Mouse (Mus musculus) layer of hippocampus, postnatal 14 days (tissue): Measurements from ENCODE around the gene Med9. TPM values are rescaled to one million over a fixed set of nuclear protein-coding genes. Genes with fewer than 3 reads are reported as not detected.
"Not testable (repeated sequence)": the region's sequence is repeated elsewhere in the genome, so short reads cannot be mapped to it uniquely, and the experiment has no call there.

Source experiments
- DNase-seq, 2 experiments: peaks; one replicate each; pipeline ENCODE4 v3.0.0; 2021 to 2022; ENCODE audit warnings: low spot score in 2 of 2, mixed read lengths in 1 of 2
- total RNA-seq, 2 experiments: library from RNA; stranded (reverse); gene quantifications; 2 replicates each; pipeline ENCODE4 v1.2.3; 2021

Med9 gene
- total RNA-seq, 2 experiments from 2014 or later, result 30.2 to 31.9 TPM

DNA sequence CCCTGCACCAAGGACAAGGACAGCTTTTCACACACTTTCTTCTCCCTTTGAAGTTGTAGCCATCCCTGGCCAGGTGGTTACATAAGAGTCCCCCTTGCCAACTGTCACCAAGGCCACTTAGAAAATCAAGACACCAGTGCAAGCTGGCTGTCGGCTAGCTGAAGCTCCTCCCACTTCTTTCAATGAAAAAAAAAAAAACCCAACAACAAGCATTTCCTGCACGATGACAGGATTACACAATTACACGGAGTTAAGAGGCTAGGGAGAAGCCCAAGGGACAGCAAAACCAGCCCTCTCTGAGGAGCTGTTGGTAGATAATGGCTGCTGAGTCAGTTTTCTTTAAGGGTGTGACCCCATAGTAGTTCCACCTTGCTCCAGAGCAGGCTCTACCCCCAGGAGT, 6.6 kb upstream of the Med9 start:
- DNase-seq, result no peak

DNA sequence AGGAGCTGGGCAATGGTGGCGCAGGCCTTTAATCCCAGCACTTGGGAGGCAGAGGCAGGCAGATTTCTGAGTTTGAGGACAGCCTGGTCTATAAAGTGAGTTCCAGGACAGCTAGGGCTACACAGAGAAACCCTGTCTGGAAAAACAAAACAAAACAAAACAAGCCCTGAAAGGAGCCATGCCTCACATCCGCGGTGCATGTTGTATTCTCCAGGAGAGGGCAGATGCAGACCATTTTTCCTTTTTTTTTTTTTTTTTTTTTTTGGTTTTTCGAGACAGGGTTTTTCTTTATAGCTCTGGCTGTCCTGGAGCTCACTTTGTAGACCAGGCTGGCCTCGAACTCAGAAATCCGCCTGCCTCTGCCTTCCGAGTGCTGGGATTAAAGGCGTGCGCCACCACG, 3.2 kb upstream of the Med9 start:
- not testable (repeated sequence) for DNase-seq

DNA sequence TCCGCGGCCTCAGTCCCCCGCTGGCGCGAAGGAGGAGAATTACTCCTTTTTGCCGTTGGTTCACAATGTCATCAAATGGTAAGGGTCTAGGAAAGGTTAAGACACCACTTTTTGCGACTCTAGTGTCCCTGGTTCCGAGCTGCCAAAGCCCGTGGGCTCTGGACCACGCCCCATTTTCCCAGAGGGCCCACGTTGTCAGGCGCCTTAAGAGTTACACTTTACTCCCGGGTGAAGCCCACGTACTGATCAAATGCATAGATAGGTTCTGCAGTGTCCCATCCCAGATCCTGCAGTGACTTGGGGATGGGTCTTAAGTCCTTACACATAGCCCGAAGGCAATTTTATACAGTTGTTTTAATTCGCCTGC, 378 bp downstream of the Med9 start:
- no peak for DNase-seq

DNA sequence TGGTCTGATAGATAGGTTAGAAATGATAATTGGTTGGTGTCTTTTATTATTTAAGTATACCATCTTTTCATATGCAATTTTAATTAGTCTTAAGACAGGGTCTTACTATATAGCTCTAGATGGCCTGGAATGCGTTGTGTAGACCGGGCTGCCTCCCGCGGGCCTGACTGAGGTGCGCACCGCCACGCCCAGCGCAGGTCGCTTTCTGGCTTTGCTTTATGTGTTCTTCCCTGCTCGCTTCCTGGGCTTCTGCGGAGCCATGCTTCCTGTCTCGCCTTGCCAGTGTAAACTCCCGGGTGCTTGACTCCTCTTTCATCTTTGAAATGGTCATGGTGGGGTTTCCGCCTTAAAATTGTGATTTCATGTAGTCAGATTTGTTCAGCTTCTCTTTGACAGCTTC, 4.9 kb downstream of the Med9 start:
- no peak for DNase-seq

DNA sequence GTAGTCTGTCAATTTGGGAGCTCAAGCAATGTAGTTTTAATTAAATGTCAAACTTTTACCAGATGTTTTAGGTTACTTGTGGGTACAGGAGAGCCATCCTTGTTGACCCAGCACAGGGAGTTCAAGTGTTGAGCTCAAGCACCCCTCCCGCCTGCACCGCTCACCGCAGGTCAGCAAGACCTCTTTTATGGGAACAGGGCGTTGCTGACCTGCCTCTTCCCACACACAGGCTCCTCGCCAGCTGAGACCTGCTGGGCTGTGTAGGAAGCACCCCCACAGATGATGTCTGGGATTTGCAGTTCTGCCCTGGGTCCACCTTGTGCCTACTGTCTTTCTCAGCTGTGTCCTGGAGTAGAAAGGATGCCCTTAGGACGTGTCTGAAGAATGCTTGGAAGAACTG, 8.7 kb downstream of the Med9 start:
- no peak for DNase-seq

DNA sequence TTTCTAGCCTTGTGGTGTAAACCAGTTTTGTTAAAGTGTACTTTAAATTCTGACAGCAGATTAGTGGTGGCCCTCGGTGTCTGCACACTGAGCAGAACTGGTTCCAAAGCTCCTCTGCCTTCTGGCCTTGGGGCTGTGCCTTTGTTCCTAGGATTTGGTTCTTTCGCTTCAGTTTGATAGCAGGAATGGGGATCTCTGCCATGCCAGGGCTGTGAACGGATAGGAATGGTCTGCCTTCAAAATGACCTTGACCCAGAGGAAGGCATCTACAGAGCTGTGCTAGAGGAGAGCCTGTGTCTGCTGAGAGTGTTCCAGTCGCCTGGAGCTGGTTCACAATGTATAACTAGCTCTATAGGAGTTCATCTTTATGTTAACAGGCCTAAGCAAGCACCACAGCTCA, 11.4 kb downstream of the Med9 start:
- DNase-seq, result no peak

DNA sequence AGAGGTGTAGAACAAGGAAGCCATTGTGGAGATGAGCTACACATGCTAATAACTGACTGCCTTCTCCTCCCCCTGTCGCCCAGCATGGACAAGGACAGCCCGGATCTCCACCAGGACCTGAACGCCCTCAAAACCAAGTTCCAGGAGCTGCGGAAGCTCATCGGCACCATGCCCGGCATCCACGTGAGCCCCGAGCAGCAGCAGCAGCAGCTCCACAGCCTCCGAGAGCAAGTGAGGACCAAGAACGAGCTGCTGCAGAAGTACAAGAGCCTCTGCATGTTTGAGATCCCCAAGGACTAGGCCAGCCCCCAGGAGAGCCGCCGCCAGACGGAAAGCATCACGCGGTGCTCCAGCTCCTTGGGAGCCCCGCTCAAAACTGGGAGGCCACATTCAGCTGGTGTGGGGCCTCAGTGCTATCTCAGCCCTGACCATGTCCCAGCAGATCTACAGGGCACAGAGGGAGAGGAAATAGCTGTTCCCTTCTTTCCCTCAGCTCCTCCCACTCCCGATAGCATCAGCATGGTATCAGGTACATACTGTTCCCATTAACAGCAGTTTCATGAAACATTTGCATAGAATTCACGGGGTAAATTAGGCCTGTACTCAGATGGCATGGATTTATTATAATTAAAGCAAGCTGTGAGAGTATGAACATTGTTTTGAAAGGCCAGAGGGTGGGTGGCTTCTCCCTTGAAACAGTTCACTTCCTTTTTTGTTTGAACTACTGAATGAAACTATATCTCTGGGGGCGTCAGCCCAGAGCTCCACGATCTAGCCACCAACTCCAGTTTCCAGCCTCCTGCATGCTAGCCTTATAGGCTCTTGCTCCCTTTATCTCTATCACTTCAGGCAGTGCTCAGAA, 12.7 kb downstream of the Med9 start:
- peak in 1 of 2 experiments; percentile 67 for DNase-seq

DNA sequence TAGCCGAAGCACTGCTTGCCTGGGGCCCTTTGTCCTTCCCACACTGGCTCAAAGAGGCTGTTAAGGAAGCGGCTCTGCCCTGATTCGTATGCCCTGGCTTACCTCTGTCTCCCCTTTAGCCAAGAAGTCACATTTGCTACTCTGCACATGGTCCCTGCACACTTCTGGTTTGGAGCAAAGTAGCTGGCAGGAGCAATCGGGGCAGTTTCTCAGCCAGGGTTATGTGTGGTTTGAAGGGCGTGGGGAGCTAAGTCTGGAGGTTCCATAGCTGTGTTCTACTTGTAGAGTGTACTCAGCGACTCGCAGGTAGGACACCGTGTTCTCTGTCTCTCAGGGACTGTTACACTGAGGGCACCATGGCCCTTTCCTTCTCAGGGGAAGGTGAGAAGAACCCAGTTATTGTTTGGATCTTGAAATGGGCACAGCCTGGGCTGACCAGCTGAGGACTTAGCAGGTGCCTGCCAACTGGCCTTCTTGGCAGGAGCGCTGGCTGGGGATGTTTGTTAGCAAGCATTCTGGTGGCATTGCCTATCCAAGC, 13.4 kb downstream of the Med9 start:
- no peak for DNase-seq

DNA sequence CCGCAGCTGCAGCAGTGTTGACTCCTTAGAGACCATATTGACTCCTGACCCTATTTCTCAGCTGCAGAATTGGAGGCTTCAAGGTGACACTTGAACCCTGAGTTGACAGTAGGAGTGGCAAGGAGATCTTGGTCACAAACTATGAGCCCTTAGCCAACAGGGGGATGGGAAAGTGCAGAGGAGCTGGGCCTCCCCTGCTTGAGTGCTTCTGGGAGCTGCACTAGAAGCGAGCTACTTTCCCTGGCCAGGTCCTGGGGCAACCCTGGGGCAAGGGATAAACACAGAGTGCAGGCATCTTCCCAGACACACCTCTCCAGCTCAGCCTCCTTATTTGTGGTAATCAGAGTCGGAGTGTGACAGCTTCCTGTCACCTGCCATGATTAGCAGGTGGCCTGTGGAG, 14.6 kb downstream of the Med9 start:
- DNase-seq, result no peak

DNA sequence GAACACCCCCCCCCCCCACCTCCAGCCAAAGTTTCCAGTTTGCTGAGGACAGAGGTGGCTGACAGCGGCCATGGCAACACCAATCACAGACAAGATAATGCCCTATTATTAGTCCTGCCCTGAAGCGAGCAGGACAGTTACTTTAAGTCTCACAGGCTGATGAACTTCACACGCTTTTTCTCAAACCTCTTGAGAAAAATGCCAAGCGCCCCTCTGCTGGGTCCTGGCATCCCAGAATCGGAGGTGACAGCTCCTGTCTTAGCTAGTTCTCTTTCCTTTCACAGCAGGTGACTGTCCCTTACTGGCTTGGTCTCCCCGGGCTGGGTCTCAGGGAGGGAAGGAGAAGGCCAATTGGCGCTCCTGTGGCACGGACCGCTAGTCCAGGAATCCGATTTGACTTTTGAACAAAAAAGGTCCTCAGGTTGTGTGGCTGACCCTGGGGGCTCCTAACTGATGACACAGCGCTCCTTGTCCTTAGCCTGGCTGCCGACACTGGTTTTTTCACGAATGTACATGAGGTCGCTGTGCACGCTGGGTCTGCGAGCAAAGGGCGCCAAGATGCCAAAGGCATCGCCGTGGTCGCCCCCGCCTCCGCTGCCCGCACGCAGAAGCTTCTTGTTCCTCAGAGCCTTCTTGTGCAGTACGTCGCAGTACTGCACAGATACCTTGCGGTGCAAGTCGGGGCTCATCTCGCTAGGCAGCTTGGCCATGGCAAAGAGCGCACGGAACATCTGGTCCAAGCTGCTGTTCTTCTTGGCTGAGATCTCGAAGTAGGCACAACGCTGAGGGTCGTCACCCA, 15.6 kb downstream of the Med9 start:
- DNase-seq, result no peak

DNA sequence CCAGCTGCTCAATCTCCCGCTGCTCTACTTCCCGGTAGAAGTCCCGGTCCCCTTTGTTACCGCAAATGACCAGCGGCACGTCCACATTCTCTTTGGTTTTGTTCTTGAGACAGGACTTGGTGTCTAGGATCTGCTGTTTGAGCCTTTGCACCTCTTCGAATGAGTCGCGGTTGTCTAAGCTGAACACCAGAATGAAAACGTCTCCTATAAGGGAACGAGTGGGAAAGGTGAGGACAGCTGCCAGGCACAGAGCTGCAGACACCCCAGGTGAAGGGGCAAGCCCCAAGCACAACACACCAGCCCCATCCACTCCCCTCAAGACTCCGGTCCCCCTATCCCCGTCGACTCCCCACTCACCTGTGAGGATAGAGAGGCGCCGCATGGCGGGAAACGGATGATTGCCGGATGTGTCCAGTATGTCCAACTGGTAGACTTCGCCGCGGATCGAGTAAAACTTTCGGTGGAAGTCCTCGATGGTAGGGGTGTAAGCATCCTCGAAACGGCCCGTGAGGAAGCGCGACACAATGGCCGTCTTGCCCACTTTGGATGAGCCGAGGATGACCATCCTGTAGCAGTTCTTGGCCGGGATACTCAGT, 16.3 kb downstream of the Med9 start:
- DNase-seq, result peak in 1 of 2 experiments; percentile 25

DNA sequence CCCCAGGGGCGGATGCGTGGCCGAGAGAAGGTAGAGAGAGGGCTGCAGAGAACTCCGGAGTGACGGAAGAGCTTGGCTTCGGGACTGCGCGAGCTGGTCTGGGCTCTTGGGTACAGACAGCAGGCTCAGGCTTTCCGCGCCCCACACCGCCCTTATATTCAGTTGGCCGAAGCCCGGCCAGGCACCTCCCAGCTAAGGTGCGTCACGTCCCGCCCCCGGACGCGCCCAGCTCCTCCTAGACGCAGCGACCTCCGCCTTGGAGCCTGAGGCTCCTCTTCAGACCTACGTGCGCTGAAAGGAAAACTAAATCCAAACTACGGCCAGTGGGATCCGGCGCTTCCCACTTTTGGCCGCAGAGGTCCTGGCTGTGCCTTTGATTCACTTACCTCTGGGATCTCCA, 16.8 kb downstream of the Med9 start, which contains the start of gene Rasd1:
Rasd1 (minus strand) TSS at position 127 of the 400 bp plus-strand sequence.
- DNase-seq, result peak; percentile 50 to 73

DNA sequence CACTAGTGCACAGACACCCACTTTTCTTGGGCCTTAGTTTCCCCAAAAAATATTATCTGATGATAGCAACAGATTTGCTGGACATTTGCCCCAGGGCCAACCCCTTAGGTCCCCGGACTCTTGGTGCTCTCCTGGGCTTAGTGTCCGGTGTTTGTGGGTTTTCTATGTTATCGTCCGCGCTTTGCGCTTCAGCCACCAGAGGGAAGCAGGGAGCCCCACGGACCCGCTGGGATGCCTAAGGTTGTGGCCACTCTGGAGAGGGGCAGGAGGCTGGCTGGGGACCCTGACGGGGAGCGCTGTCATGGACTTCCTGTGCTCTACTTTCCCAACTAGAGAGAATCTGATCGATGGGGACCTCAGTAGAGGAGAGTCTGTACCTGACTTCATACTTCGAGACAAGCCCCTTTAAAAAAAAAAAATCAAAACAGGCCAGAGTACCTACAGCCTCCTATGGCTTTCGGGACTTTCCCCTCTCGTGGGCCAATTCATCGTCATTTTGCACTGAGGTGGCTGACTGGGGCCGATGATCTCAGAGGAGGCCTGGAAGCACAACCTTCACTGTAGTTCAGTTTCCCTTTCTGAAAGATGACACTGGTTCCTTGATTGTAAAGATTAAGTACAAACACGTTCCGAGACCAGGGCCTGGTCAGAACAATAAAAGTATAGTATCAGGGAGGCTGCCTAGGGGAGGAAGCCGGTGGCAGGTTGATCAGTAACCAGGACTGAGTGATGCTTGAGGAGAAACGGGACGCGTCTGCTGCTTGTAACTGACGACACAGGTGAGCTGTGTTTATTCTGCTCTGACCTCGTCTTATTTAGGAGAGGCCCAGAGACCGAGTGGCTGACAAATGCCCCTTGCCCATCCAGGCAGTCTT, 17.5 kb downstream of the Med9 start:
- peak; percentile 81 to 83 for DNase-seq

DNA sequence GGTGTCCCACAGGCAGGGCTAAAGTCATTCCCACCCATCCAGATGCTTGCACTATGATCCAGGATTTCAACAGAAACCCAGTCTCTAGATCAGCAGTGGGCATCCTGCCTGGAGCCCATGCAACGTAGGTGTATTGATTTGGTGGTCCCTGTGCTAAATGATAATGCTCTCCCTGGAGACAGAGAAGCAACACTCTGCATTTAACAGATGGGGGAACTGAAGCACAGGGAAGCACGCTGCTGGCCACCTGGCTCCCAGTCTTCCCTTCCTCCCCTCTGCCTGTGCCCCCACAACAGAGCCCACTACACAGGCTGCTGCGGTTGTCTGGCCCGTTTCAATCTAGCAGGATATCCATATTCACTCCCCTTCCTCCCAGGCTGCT, 18.1 kb downstream of the Med9 start:
- peak; percentile 60 to 73 for DNase-seq

DNA sequence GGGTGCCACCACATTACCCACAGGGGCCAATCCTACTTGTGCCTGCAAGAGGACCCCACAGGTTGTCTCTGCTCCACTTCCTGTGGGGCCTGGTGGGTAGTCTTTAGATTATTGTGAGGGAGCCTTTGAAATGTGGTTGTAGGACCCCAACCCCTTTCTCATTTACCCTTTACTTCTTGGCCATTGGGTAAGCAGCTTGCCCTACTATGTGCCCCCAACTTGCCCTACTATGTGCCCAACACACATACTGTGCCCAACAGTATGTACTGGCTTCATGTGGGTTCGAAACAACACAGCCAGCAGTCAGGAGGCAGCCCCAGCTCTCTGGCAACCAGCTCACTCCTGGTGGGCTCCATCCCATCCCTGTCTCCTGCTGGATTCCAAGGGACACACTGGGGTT, 19.8 kb downstream of the Med9 start:
- DNase-seq, result no peak

DNA sequence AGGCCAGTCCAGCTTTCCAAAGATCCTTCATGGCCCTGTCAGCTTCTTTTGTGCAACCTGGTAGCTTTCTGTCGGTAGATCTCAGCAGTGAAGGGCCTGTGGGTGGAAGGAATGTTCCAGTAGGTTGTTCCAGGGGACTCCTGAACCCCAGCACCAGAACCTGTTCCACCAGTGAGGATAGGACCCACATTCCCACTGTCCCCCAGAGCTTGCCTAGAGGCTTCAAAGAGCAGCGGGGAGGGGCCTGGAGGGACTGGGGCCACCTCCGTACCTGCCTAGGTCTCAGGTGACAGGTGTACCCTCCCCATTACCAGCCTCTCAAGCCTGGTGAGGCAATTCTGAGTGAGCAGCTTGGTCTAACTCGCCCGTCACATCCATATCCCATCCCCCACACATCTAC, 22.8 kb downstream of the Med9 start:
- DNase-seq, result no peak

DNA sequence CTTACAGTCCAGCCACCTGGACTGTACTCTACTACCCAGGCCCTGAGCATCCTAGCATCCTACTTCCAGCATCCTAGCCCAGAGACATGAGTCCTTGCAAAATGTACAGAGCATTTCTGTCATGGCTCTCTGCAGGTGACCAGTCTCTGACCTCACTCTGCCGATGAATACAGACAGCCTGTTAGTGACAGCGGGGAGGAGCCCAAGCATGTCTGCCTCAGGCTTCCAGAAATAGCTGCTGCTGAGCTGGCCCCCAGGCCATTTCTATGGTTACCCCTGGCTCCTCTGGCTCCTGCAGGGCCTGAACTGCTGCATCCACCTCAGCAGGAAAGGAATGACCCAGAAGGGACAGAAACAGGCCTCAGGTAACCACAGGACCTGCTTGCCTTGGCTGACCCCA, 23.7 kb downstream of the Med9 start:
- no peak for DNase-seq

DNA sequence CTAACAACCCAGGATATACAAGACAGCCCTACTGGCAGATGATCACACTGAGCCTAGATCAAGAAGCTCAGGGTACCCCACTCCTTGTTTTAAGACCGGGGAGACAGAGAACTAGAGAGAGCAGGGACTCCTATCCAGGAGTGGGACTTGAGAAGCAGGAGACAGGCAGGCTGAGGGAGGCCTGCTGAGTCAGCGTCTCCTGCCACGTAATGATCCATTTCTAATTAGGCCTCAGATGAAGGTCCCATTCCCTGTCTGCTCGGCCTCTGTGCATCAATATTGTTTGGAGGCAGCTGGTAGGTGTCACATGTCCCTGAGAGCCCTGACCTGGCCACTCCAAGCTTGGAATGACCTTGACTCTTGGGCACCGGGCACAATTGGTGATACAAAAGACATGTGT, 25.4 kb downstream of the Med9 start:
- DNase-seq, result no peak

DNA sequence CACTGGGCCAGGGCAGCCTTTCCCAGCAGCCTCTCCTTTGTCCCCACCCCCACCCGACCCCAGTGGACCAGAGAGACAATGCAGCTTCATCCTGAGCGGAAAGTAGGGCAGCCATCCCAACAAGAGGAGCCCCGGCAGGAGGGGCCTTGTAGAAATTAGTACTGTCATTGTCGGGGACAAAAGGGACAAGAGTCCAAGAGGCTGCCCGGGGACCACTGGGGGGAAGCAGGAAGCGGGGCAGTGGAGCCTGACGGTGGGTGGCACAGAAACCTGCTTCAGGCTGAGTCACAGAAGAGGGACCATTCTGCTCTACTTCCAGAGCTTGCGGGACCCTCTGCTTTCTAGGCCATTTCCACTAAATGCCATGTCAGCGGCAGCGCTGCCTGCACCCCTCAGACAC, 27.2 kb downstream of the Med9 start:
- no peak for DNase-seq

DNA sequence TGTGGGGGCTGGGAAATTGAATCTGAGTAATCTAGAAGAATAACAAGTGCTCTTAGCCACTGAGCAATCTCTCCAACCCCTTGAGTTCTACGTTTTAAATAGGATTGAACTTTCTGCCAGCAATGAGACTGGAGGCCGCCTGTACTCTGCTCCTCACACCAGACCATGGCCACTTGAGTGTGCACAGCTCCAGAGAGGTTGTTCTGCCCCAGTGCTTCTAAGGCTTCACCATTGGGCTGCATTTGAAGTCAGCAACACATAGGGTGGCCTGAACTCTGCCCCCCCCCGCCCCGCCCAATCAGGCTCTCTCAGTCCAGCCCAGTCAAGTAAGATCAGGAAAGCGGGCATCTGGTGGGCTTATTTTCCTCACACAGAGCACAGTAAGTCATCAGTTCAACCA, 29.8 kb downstream of the Med9 start:
- no peak for DNase-seq

DNA sequence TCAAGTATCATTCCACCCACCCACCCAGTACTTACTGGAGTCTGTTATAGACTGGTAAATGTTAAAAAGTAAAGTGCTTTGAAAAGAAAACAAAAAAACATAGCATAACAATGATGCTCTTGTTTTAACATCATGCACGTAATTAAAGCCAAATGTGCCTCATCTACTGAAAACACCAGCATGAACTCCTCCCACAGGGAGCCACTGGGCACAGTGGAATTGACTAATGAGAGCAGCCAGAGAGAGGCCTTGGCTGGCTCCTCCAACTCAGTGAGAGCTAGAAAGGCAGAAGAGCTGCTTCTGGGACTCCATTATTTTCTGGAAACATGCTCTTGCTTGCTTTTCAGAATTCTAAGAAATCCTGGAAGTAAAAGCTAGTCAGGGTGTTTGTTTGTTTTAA, 41.4 kb downstream of the Med9 start:
- DNase-seq, result no peak
